In genomic region chr4:34966336-34966957, GRCm38 (mm10) we compare ENCODE assay signal across 14 mouse cellular contexts.
DNase-seq lines count a peak whose midpoint lies in the region; ATAC-seq lines count a peak whose summit lies in the region.
"Had no signal": no experiment of that assay in that cellular context is flagged by ENCODE, and none has a peak within 500 bp of the region (broad histone marks: within the 10 kb centered on the region; RNA-seq: fewer than 3 reads in every experiment).

No protein-coding gene starts in this region.

- no peak overlapping the region for H3K4me3 ChIP-seq in midbrain, embryonic 10.5 days
- no peak overlapping the region for H3K4me3 ChIP-seq in heart, embryonic 11.5 days (ENCODE audit: low read depth, low read length)
- H3K4me3 ChIP-seq: forebrain, embryonic 12.5 days; heart, embryonic 15.5 days; kidney, embryonic 15.5 days; limb, embryonic 15.5 days had no signal

- no peak for ATAC-seq in megakaryocyte, adult 5-6 weeks (ENCODE audit: poor library complexity, severe bottlenecking)
- no peak for ATAC-seq in heart, embryonic 11.5 days (replicated peaks; ENCODE audit: insufficient number of reproducible peaks, low FRiP score, low TSS enrichment)

- 85% methylated on average over 8 of the region's 8 CpGs for WGBS in midbrain, embryonic 10.5 days
- 73% methylated on average over 8 of the region's 8 CpGs for WGBS in heart, embryonic 11.5 days (ENCODE audit: insufficient replicate concordance)

- H3K9me3 ChIP-seq in midbrain, embryonic 10.5 days (replicated peaks) = no peaks in the 10 kb centered on the region
- H3K9me3 ChIP-seq in heart, embryonic 11.5 days (replicated peaks; ENCODE audit: control insufficient read depth, low read length) = no peaks in the 10 kb centered on the region
- H3K9me3 ChIP-seq: forebrain, embryonic 12.5 days; G1E; heart, embryonic 15.5 days; kidney, embryonic 15.5 days; limb, embryonic 15.5 days had no signal

- H3K27me3 ChIP-seq in midbrain, embryonic 10.5 days (ENCODE audit: low read depth, poor library complexity, severe bottlenecking) = no peaks in the 10 kb centered on the region
- H3K27me3 ChIP-seq in heart, embryonic 11.5 days (ENCODE audit: control insufficient read depth, insufficient read depth, low read length) = no peaks in the 10 kb centered on the region
- H3K27me3 ChIP-seq: forebrain, embryonic 12.5 days; heart, embryonic 15.5 days; limb, embryonic 15.5 days had no signal

- DNase-seq in layer of hippocampus, adult 18-20 months (ENCODE audit: low spot score in 2 of 2) = peak; percentile 50 to 67
- no peak for DNase-seq in layer of hippocampus, adult 11-12 months (ENCODE audit: low spot score)
- peak; percentile 85 for DNase-seq in adrenal gland, adult 8-10 months
- DNase-seq in brain, adult 2 months (ENCODE audit: low read depth, low spot score) = peak; percentile 83
- DNase-seq in lung, postnatal 10 days = peak; percentile 67
- no peak for DNase-seq in midbrain, embryonic 10.5 days (ENCODE audit: low spot score)
- DNase-seq: midbrain, embryonic 14.5 days had no signal

- H3K9ac ChIP-seq in heart, embryonic 11.5 days (ENCODE audit: low read depth, low read length) = no peak overlapping the region
- H3K9ac ChIP-seq: forebrain, embryonic 12.5 days; heart, embryonic 15.5 days; kidney, embryonic 15.5 days; limb, embryonic 15.5 days had no signal

- no peak overlapping the region for H3K4me2 ChIP-seq in heart, embryonic 11.5 days
- H3K4me2 ChIP-seq: forebrain, embryonic 12.5 days; heart, embryonic 15.5 days; kidney, embryonic 15.5 days; limb, embryonic 15.5 days had no signal

- no peak overlapping the region for H3K27ac ChIP-seq in midbrain, embryonic 10.5 days (replicated peaks)
- H3K27ac ChIP-seq in heart, embryonic 11.5 days (ENCODE audit: low read depth, low read length) = no peak overlapping the region
- H3K27ac ChIP-seq: forebrain, embryonic 12.5 days; heart, embryonic 15.5 days; kidney, embryonic 15.5 days; limb, embryonic 15.5 days had no signal

- H3K36me3 ChIP-seq in midbrain, embryonic 10.5 days = no peaks in the 10 kb centered on the region
- no peaks in the 10 kb centered on the region for H3K36me3 ChIP-seq in heart, embryonic 11.5 days (ENCODE audit: control insufficient read depth, insufficient read depth, low read length)
- H3K36me3 ChIP-seq: forebrain, embryonic 12.5 days; G1E; heart, embryonic 15.5 days; kidney, embryonic 15.5 days; limb, embryonic 15.5 days had no signal

- H3K4me1 ChIP-seq in midbrain, embryonic 10.5 days = peaks cover 8% of the 10 kb centered on the region
- peaks cover 2% of the 10 kb centered on the region; the same call in 1 of the 2 replicates for H3K4me1 ChIP-seq in heart, embryonic 11.5 days (ENCODE audit: control insufficient read depth, insufficient read depth, low read length)

Comparison
In these comparisons a context has a peak if more than half of its experiments do, and no peak if none do; other contexts are left out.
1. DNase-seq: peak in layer of hippocampus, adult 18-20 months (2 of 2), adrenal gland, adult 8-10 months (single experiment), brain, adult 2 months (single experiment) and lung, postnatal 10 days (single experiment); none in layer of hippocampus, adult 11-12 months (single experiment) and midbrain, embryonic 10.5 days (single experiment).